Mouse (Mus musculus) E14TG2a.4 (cell line): ENCODE data around the gene Pigr.

ENCODE experiments used
- H3K27me3 ChIP-seq: 2 replicates; pipeline ENCODE4 v1.6.1; 2014; ENCODE audit warnings: low read length, control low read depth; ENCODE audit not compliant: insufficient read depth
- H3K36me3 ChIP-seq: 2 replicates; pipeline ENCODE4 v1.6.1; 2014; ENCODE audit warnings: low read length, control low read depth; ENCODE audit not compliant: insufficient read depth
- H3K4me1 ChIP-seq: replicated peaks from 2 replicates; pipeline ENCODE4 v1.6.1; 2014; ENCODE audit warnings: low read depth, low read length, control low read depth
- H3K4me3 ChIP-seq: replicated peaks from 2 replicates; pipeline ENCODE4 v1.5.1; 2014; ENCODE audit warnings: mild to moderate bottlenecking, low read length
- H3K9me3 ChIP-seq: 2 replicates; pipeline ENCODE4 v1.6.1; 2014; ENCODE audit warnings: low read length, control low read depth
- CTCF ChIP-seq: conservative IDR thresholded peaks from 2 replicates; pipeline ENCODE4 v1.5.1; 2014; ENCODE audit warnings: low read length
- NANOG ChIP-seq: IDR thresholded peaks from 2 replicates; pipeline ENCODE4 v1.6.1; 2014; ENCODE audit warnings: borderline replicate concordance, low read length, mixed read lengths
- POU5F1 ChIP-seq: IDR thresholded peaks from 2 replicates; pipeline ENCODE4 v1.6.1; 2014; ENCODE audit warnings: low read length, borderline replicate concordance

Pigr gene

GRCm38 (mm10) chr1:130798551-130798950 lies 27.9 kb upstream of the Pigr start:
- Histone ChIP-seq H3K9me3 (no peaks in the 10 kb centered on the region), H3K4me1 (no peaks in the 10 kb centered on the region), H3K27me3 (peaks cover 7% of the 10 kb centered on the region), H3K36me3 (no peaks in the 10 kb centered on the region), H3K4me3 (no peak overlapping the region)
- TF ChIP-seq NANOG (no peak), POU5F1 (no peak), CTCF (no peak)

- H3K9me3 ChIP-seq: no peaks in the 10 kb centered on the region
- H3K36me3 ChIP-seq: no peaks in the 10 kb centered on the region
- H3K27me3 ChIP-seq: peaks cover 7% of the 10 kb centered on the region
- no peaks in the 10 kb centered on the region for H3K4me1 ChIP-seq
- no peak overlapping the region for H3K4me3 ChIP-seq
- no peak for TF ChIP-seq POU5F1
These were observed 27.1 kb upstream of the Pigr start for GRCm38 (mm10) chr1:130799399-130799798.

- Histone ChIP-seq H3K27me3 (peaks cover 7% of the 10 kb centered on the region), H3K36me3 (no peaks in the 10 kb centered on the region), H3K4me3 (no peak within 1 kb of the TSS), H3K4me1 (no peaks in the 10 kb centered on the region), H3K9me3 (no peaks in the 10 kb centered on the region)
- TF ChIP-seq NANOG: no peak
- no peak for TF ChIP-seq CTCF
- TF ChIP-seq POU5F1: no peak
These were observed 25.9 kb upstream of the Pigr start, which contains the start of gene Fcamr for GRCm38 (mm10) chr1:130800602-130801001. Fcamr (plus strand) TSS chr1:130800902.

GRCm38 (mm10) chr1:130801511-130801910 lies 25.0 kb upstream of the Pigr start:
- no peak overlapping the region for H3K4me3 ChIP-seq
- TF ChIP-seq NANOG (no peak), CTCF (no peak), POU5F1 (no peak)

GRCm38 (mm10) chr1:130802976-130803375 lies 23.5 kb upstream of the Pigr start:
- H3K4me3 ChIP-seq: no peak overlapping the region
- H3K4me1 ChIP-seq: no peaks in the 10 kb centered on the region
- H3K9me3 ChIP-seq: no peaks in the 10 kb centered on the region
- TF ChIP-seq NANOG: no peak
- TF ChIP-seq POU5F1: no peak
- TF ChIP-seq CTCF: no peak
- no peaks in the 10 kb centered on the region for H3K36me3 ChIP-seq
- peaks cover 7% of the 10 kb centered on the region for H3K27me3 ChIP-seq

More at GRCm38 (mm10) chr1:130801511-130801910, 25.0 kb upstream of the Pigr start:
- Histone ChIP-seq H3K9me3 (no peaks in the 10 kb centered on the region), H3K27me3 (peaks cover 7% of the 10 kb centered on the region), H3K36me3 (no peaks in the 10 kb centered on the region), H3K4me1 (no peaks in the 10 kb centered on the region)

- TF ChIP-seq NANOG: no peak
- TF ChIP-seq CTCF: no peak
- TF ChIP-seq POU5F1: no peak
- Histone ChIP-seq H3K4me3 (no peak overlapping the region), H3K4me1 (no peaks in the 10 kb centered on the region), H3K27me3 (peaks cover 7% of the 10 kb centered on the region), H3K9me3 (no peaks in the 10 kb centered on the region), H3K36me3 (no peaks in the 10 kb centered on the region)
These were observed 22.2 kb upstream of the Pigr start for GRCm38 (mm10) chr1:130804279-130804678.

- Histone ChIP-seq H3K9me3 (no peaks in the 10 kb centered on the region), H3K27me3 (peaks cover 19% of the 10 kb centered on the region), H3K36me3 (no peaks in the 10 kb centered on the region), H3K4me3 (no peak overlapping the region), H3K4me1 (no peaks in the 10 kb centered on the region)
- TF ChIP-seq POU5F1 (no peak), NANOG (no peak), CTCF (no peak)
These were observed 15.6 kb upstream of the Pigr start for GRCm38 (mm10) chr1:130810906-130811305.

GRCm38 (mm10) chr1:130811316-130811715 lies 15.2 kb upstream of the Pigr start:
- TF ChIP-seq CTCF: no peak
- TF ChIP-seq POU5F1: no peak
- no peak for TF ChIP-seq NANOG
- H3K4me1 ChIP-seq: no peaks in the 10 kb centered on the region
- H3K4me3 ChIP-seq: no peak overlapping the region
- peaks cover 19% of the 10 kb centered on the region for H3K27me3 ChIP-seq
- no peaks in the 10 kb centered on the region for H3K9me3 ChIP-seq
- no peaks in the 10 kb centered on the region for H3K36me3 ChIP-seq

- H3K27me3 ChIP-seq: no peaks in the 10 kb centered on the region
- TF ChIP-seq CTCF: no peak
- TF ChIP-seq POU5F1: no peak
- TF ChIP-seq NANOG: no peak
- no peak overlapping the region for H3K4me3 ChIP-seq
- H3K4me1 ChIP-seq: no peaks in the 10 kb centered on the region
- H3K9me3 ChIP-seq: no peaks in the 10 kb centered on the region
- no peaks in the 10 kb centered on the region for H3K36me3 ChIP-seq
These were observed 6.7 kb upstream of the Pigr start for GRCm38 (mm10) chr1:130819737-130820136.
